Mouse (Mus musculus) ovary, postnatal 10 days (tissue): ENCODE results near the gene Foxk1.

Source experiments
- DNase-seq: peaks from one replicate; pipeline ENCODE4 v3.0.0; 2022; ENCODE audit warnings: low spot score

Foxk1 gene

GRCm38 (mm10) chr5:142400981-142401640 lies at the start of gene Foxk1:
Foxk1 (plus strand) TSS chr5:142401497.
- peak; percentile 94 for DNase-seq

GRCm38 (mm10) chr5:142352336-142352892 lies 48.9 kb upstream of the Foxk1 start:
- no peak for DNase-seq

- no peak for DNase-seq
Observed at GRCm38 (mm10) chr5:142355144-142355543, 46.2 kb upstream of the Foxk1 start.

GRCm38 (mm10) chr5:142361166-142361565 lies 40.1 kb upstream of the Foxk1 start:
- DNase-seq = no peak

- DNase-seq = no peak
Observed at GRCm38 (mm10) chr5:142362894-142363293, 38.4 kb upstream of the Foxk1 start.

- no peak for DNase-seq
Observed at GRCm38 (mm10) chr5:142364095-142364494, 37.2 kb upstream of the Foxk1 start.

- peak; percentile 100 for DNase-seq
Observed at GRCm38 (mm10) chr5:142367085-142368081, 33.9 kb upstream of the Foxk1 start.

GRCm38 (mm10) chr5:142368122-142368521 lies 33.2 kb upstream of the Foxk1 start:
- no peak for DNase-seq

GRCm38 (mm10) chr5:142370406-142371171 lies 30.7 kb upstream of the Foxk1 start:
- no peak for DNase-seq

GRCm38 (mm10) chr5:142371172-142372155 lies 29.8 kb upstream of the Foxk1 start:
- no peak for DNase-seq

GRCm38 (mm10) chr5:142372207-142372606 lies 29.1 kb upstream of the Foxk1 start:
- DNase-seq = no peak

GRCm38 (mm10) chr5:142374343-142374742 lies 27.0 kb upstream of the Foxk1 start:
- no peak for DNase-seq

- DNase-seq = no peak
Observed at GRCm38 (mm10) chr5:142375641-142376040, 25.7 kb upstream of the Foxk1 start.

- no peak for DNase-seq
Observed at GRCm38 (mm10) chr5:142376071-142376470, 25.2 kb upstream of the Foxk1 start.

GRCm38 (mm10) chr5:142378068-142378467 lies 23.2 kb upstream of the Foxk1 start:
- DNase-seq = no peak

- no peak for DNase-seq
Observed at GRCm38 (mm10) chr5:142380491-142380890, 20.8 kb upstream of the Foxk1 start.

GRCm38 (mm10) chr5:142384911-142385660 lies 16.2 kb upstream of the Foxk1 start:
- no peak for DNase-seq

- DNase-seq = no peak
Observed at GRCm38 (mm10) chr5:142386329-142386728, 15.0 kb upstream of the Foxk1 start.

GRCm38 (mm10) chr5:142386784-142387680 lies 14.3 kb upstream of the Foxk1 start:
- DNase-seq = peak; percentile 46
